Mouse (Mus musculus): Measurements from ENCODE around the gene Ugcg. TPM values are rescaled to one million over a fixed set of nuclear protein-coding genes. Genes with fewer than 3 reads are reported as not detected.

Ugcg gene
- polyA plus RNA-seq, 1 experiment = 9.8 TPM

GRCm38 (mm10) chr4:59160959-59161670 lies 27.9 kb upstream of the Ugcg start:
- peak overlapping the region; percentile 32 for H3K4me3 ChIP-seq (ENCODE audit: control insufficient read depth, low read depth, low read length)
- no peak for TF ChIP-seq POLR2A (IDR thresholded peaks at IDR 0.05; ENCODE audit: control insufficient read depth, low read depth, low read length)
- no peak for TF ChIP-seq CTCF (IDR thresholded peaks at IDR 0.05; ENCODE audit: control insufficient read depth, insufficient read depth, insufficient replicate concordance, low read depth, low read length)
- peaks cover 8% of the 10 kb centered on the region for H3K4me1 ChIP-seq (ENCODE audit: control insufficient read depth, insufficient read depth, low read length)
- no peak overlapping the region for H3K27ac ChIP-seq (ENCODE audit: control insufficient read depth, insufficient read depth, low read depth, low read length)
- H3K27me3 ChIP-seq (ENCODE audit: control insufficient read depth, insufficient read depth, low read length) = no peaks in the 10 kb centered on the region
- H3K36me3 ChIP-seq (ENCODE audit: control insufficient read depth, insufficient read depth, low read length) = no peaks in the 10 kb centered on the region

GRCm38 (mm10) chr4:59164034-59164433 lies 25.0 kb upstream of the Ugcg start:
- no peaks in the 10 kb centered on the region for H3K27me3 ChIP-seq (ENCODE audit: control insufficient read depth, insufficient read depth, low read length)
- H3K27ac ChIP-seq (ENCODE audit: control insufficient read depth, insufficient read depth, low read depth, low read length) = no peak overlapping the region
- H3K4me3 ChIP-seq (ENCODE audit: control insufficient read depth, low read depth, low read length) = peak overlapping the region; percentile 50
- TF ChIP-seq CTCF (IDR thresholded peaks at IDR 0.05; ENCODE audit: control insufficient read depth, insufficient read depth, insufficient replicate concordance, low read depth, low read length) = no peak
- TF ChIP-seq POLR2A (IDR thresholded peaks at IDR 0.05; ENCODE audit: control insufficient read depth, low read depth, low read length) = no peak
- peaks cover 8% of the 10 kb centered on the region for H3K4me1 ChIP-seq (ENCODE audit: control insufficient read depth, insufficient read depth, low read length)
- no peaks in the 10 kb centered on the region for H3K36me3 ChIP-seq (ENCODE audit: control insufficient read depth, insufficient read depth, low read length)

GRCm38 (mm10) chr4:59167251-59167847 lies 21.7 kb upstream of the Ugcg start:
- no peak overlapping the region for H3K4me3 ChIP-seq (ENCODE audit: control insufficient read depth, low read depth, low read length)
- no peaks in the 10 kb centered on the region for H3K36me3 ChIP-seq (ENCODE audit: control insufficient read depth, insufficient read depth, low read length)
- no peak overlapping the region for H3K27ac ChIP-seq (ENCODE audit: control insufficient read depth, insufficient read depth, low read depth, low read length)
- H3K4me1 ChIP-seq (ENCODE audit: control insufficient read depth, insufficient read depth, low read length) = peaks cover 3% of the 10 kb centered on the region
- TF ChIP-seq POLR2A (IDR thresholded peaks at IDR 0.05; ENCODE audit: control insufficient read depth, low read depth, low read length) (no peak), CTCF (IDR thresholded peaks at IDR 0.05; ENCODE audit: control insufficient read depth, insufficient read depth, insufficient replicate concordance, low read depth, low read length) (no peak)
- no peaks in the 10 kb centered on the region for H3K27me3 ChIP-seq (ENCODE audit: control insufficient read depth, insufficient read depth, low read length)

GRCm38 (mm10) chr4:59169981-59170380 lies 19.1 kb upstream of the Ugcg start:
- no peak overlapping the region for H3K27ac ChIP-seq (ENCODE audit: control insufficient read depth, insufficient read depth, low read depth, low read length)
- H3K36me3 ChIP-seq (ENCODE audit: control insufficient read depth, insufficient read depth, low read length) = no peaks in the 10 kb centered on the region
- no peaks in the 10 kb centered on the region; the same call in 1 of the 2 replicates for H3K4me1 ChIP-seq (ENCODE audit: control insufficient read depth, insufficient read depth, low read length)
- H3K4me3 ChIP-seq (ENCODE audit: control insufficient read depth, low read depth, low read length) = no peak overlapping the region
- no peak for TF ChIP-seq POLR2A (IDR thresholded peaks at IDR 0.05; ENCODE audit: control insufficient read depth, low read depth, low read length)
- no peak for TF ChIP-seq CTCF (IDR thresholded peaks at IDR 0.05; ENCODE audit: control insufficient read depth, insufficient read depth, insufficient replicate concordance, low read depth, low read length)
- no peaks in the 10 kb centered on the region for H3K27me3 ChIP-seq (ENCODE audit: control insufficient read depth, insufficient read depth, low read length)

- Histone ChIP-seq H3K27ac (ENCODE audit: control insufficient read depth, insufficient read depth, low read depth, low read length) (peak overlapping the region; percentile 75), H3K36me3 (ENCODE audit: control insufficient read depth, insufficient read depth, low read length) (no peaks in the 10 kb centered on the region), H3K4me1 (ENCODE audit: control insufficient read depth, insufficient read depth, low read length) (no peaks in the 10 kb centered on the region; the same call in 1 of the 2 replicates), H3K27me3 (ENCODE audit: control insufficient read depth, insufficient read depth, low read length) (no peaks in the 10 kb centered on the region), H3K4me3 (ENCODE audit: control insufficient read depth, low read depth, low read length) (no peak overlapping the region)
- no peak for TF ChIP-seq CTCF (IDR thresholded peaks at IDR 0.05; ENCODE audit: control insufficient read depth, insufficient read depth, insufficient replicate concordance, low read depth, low read length)
- no peak for TF ChIP-seq POLR2A (IDR thresholded peaks at IDR 0.05; ENCODE audit: control insufficient read depth, low read depth, low read length)
Measured at GRCm38 (mm10) chr4:59172616-59173015, 16.4 kb upstream of the Ugcg start.

- Histone ChIP-seq H3K27ac (ENCODE audit: control insufficient read depth, insufficient read depth, low read depth, low read length) (peak overlapping the region; percentile 68; the same call in 1 of the 2 replicates), H3K27me3 (ENCODE audit: control insufficient read depth, insufficient read depth, low read length) (no peaks in the 10 kb centered on the region), H3K4me3 (ENCODE audit: control insufficient read depth, low read depth, low read length) (no peak overlapping the region), H3K4me1 (ENCODE audit: control insufficient read depth, insufficient read depth, low read length) (no peaks in the 10 kb centered on the region; the same call in 1 of the 2 replicates), H3K36me3 (ENCODE audit: control insufficient read depth, insufficient read depth, low read length) (no peaks in the 10 kb centered on the region)
- TF ChIP-seq CTCF (IDR thresholded peaks at IDR 0.05; ENCODE audit: control insufficient read depth, insufficient read depth, insufficient replicate concordance, low read depth, low read length) = no peak
- no peak for TF ChIP-seq POLR2A (IDR thresholded peaks at IDR 0.05; ENCODE audit: control insufficient read depth, low read depth, low read length)
Measured at GRCm38 (mm10) chr4:59173181-59173922, 15.7 kb upstream of the Ugcg start.

- TF ChIP-seq POLR2A (IDR thresholded peaks at IDR 0.05; ENCODE audit: control insufficient read depth, low read depth, low read length) = no peak
- TF ChIP-seq CTCF (IDR thresholded peaks at IDR 0.05; ENCODE audit: control insufficient read depth, insufficient read depth, insufficient replicate concordance, low read depth, low read length) = no peak
- no peaks in the 10 kb centered on the region for H3K27me3 ChIP-seq (ENCODE audit: control insufficient read depth, insufficient read depth, low read length)
- peak overlapping the region; percentile 54; the same call in 1 of the 2 replicates for H3K27ac ChIP-seq (ENCODE audit: control insufficient read depth, insufficient read depth, low read depth, low read length)
- no peaks in the 10 kb centered on the region; the same call in 1 of the 2 replicates for H3K4me1 ChIP-seq (ENCODE audit: control insufficient read depth, insufficient read depth, low read length)
- no peaks in the 10 kb centered on the region for H3K36me3 ChIP-seq (ENCODE audit: control insufficient read depth, insufficient read depth, low read length)
- H3K4me3 ChIP-seq (ENCODE audit: control insufficient read depth, low read depth, low read length) = no peak overlapping the region
Measured at GRCm38 (mm10) chr4:59175003-59175402, 14.1 kb upstream of the Ugcg start.
